Mouse (Mus musculus) lung, embryonic 14.5 days (tissue): Measurements from ENCODE around the gene Mrps33. TPM values are rescaled to one million over a fixed set of nuclear protein-coding genes. Genes with fewer than 3 reads are reported as not detected.

Experiments
- ATAC-seq: fragments of 200-750 bp; cut with Nextera tagmentation; 2 replicates; pipeline ENCODE4 v1.8.0; 2017; ENCODE audit warnings: mild to moderate bottlenecking, moderate TSS enrichment, moderate library complexity; ENCODE audit not compliant: insufficient read depth
- DNase-seq: peaks from one replicate; pipeline ENCODE4 v3.0.0-alpha.2; 2015
- H3K27ac ChIP-seq: fragments of 300-500 bp; sonication (generic); 2 replicates; pipeline ENCODE4 v1.5.1; 2014; ENCODE audit warnings: low read depth, mild to moderate bottlenecking, moderate library complexity
- H3K27me3 ChIP-seq: fragments of 300-500 bp; sonication (generic); 2 replicates; pipeline ENCODE4 v1.6.1; 2014; ENCODE audit warnings: low read length, control low read depth; ENCODE audit not compliant: insufficient read depth
- H3K36me3 ChIP-seq: fragments of 300-500 bp; sonication (generic); 2 replicates; pipeline ENCODE4 v1.6.1; 2014; ENCODE audit warnings: control low read depth; ENCODE audit not compliant: insufficient read depth
- H3K4me1 ChIP-seq: fragments of 300-500 bp; sonication (generic); 2 replicates; pipeline ENCODE4 v1.6.1; 2014; ENCODE audit warnings: antibody characterized with exemption, control low read depth; ENCODE audit not compliant: insufficient read depth
- H3K4me2 ChIP-seq: fragments of 300-500 bp; sonication (generic); 2 replicates; pipeline ENCODE4 v1.6.1; 2014; ENCODE audit warnings: mild to moderate bottlenecking
- H3K4me3 ChIP-seq: fragments of 300-500 bp; sonication (generic); 2 replicates; pipeline ENCODE4 v1.5.1; 2014; ENCODE audit warnings: low read depth, low read length
- H3K9ac ChIP-seq: fragments of 300-500 bp; sonication (generic); 2 replicates; pipeline ENCODE4 v1.6.1; 2014
- H3K9me3 ChIP-seq: fragments of 300-500 bp; sonication (generic); 2 replicates; pipeline ENCODE4 v1.6.1; 2016; ENCODE audit warnings: low read depth, low read length, control low read depth
- CTCF ChIP-seq: IDR thresholded peaks from 2 replicates; pipeline ENCODE4 v1.5.1; 2016; ENCODE audit warnings: antibody characterized with exemption, low read depth
- WGBS: fragments of 180-500 bp; shearing (Covaris S2); extraction: QIAGEN DNeasy Blood & Tissue Kit; methylation state at CpG from one replicate; pipeline ENCODE4 v1.1.7; 2014; 5-methylcytosine and 5-hydroxymethylcytosine counted together
- polyA plus RNA-seq: library from polyadenylated mRNA; unstranded; fragments of >200 nt; fragmentation: Nextera tagmentation; extraction: Ambion mirVana; gene quantifications from 2 replicates; pipeline ENCODE4 v1.2.1, GENCODE M21; 2014

Mrps33 gene
- 195 and 206 TPM in 2 replicates for polyA plus RNA-seq

DNA sequence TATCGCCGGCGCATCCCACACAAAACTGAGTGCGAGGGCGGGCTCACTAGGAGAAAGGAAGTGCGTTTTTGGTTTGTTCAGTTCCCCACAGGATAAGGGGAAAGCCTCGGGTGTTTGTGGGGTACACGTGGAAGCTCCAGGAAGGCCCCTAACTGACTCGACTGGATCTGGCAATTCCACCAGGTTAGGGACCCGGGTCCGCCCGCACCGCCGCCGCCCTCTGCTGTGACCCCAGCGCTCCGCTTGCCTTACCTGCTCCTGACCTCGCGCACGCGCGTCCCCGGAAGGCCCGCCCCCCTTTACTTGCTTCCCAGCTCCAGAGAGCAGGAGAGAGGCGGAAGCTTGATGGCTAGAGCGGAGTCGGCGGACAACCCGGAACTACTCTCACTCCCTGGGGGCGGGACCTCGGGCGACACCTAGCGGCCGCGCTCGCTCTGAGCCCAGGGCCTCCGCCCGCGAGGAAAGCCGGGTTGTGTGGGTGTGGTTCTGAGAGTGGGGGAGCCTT lies at the start of gene Mrps33:
Gene Mrps33, minus strand, starts transcription at position 377 of the 505 bp plus-strand sequence.
- H3K27ac ChIP-seq, result no peak within 1 kb of the TSS
- no peaks in the 10 kb centered on the region for H3K27me3 ChIP-seq
- no peaks in the 10 kb centered on the region for H3K9me3 ChIP-seq
- peak; percentile 97 for TF ChIP-seq CTCF
- peak within 1 kb of the TSS; percentile 63 for H3K9ac ChIP-seq
- peak; percentile 97 for DNase-seq
- no peaks in the 10 kb centered on the region for H3K4me1 ChIP-seq
- no peaks in the 10 kb centered on the region for H3K36me3 ChIP-seq
- WGBS, result under 1% methylated on average over 40 of the region's 40 CpGs
- H3K4me3 ChIP-seq, result peak within 1 kb of the TSS; percentile 68
- H3K4me2 ChIP-seq, result peak within 1 kb of the TSS; percentile 72
- peak; percentile 99 for ATAC-seq

- DNase-seq (no peak), ATAC-seq (no peak)
- Histone ChIP-seq H3K27me3 (no peaks in the 10 kb centered on the region), H3K9me3 (no peaks in the 10 kb centered on the region), H3K36me3 (no peaks in the 10 kb centered on the region), H3K4me3 (no peak overlapping the region), H3K4me1 (no peaks in the 10 kb centered on the region), H3K27ac (no peak overlapping the region), H3K9ac (no peak overlapping the region), H3K4me2 (no peak overlapping the region)
- no peak for TF ChIP-seq CTCF
- 85% methylated on average over 4 of the region's 4 CpGs for WGBS
Observed at GRCm38 (mm10) chr6:39849667-39850066, 38.9 kb upstream of the Mrps33 start.

DNA sequence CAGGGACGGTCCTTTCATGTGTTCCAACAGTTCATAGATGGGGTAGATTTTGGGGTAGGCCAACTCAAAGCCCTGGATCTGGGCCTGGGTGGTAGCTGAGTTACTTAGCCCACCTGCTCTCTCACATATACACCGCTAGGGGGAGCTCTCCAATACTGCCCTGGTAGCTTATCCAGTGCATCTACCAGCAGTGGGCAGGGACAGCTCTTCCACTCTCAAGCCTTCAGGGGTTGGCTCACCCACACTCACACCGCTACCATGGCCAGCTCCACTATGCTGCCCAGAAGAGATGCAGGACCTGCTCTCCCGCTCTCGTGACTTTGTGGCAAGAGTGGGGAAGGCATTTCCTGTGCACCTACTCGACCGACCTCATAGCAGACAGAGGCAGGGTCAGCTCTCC lies 38.0 kb upstream of the Mrps33 start:
- Histone ChIP-seq H3K27me3 (no peaks in the 10 kb centered on the region), H3K4me3 (no peak overlapping the region), H3K9ac (no peak overlapping the region), H3K27ac (no peak overlapping the region), H3K36me3 (no peaks in the 10 kb centered on the region), H3K9me3 (no peaks in the 10 kb centered on the region), H3K4me1 (no peaks in the 10 kb centered on the region), H3K4me2 (no peak overlapping the region)
- TF ChIP-seq CTCF, result peak; percentile 52; the same call in 1 of the 2 replicates
- WGBS, result 33% methylated on average over 7 of the region's 7 CpGs
- DNase-seq, result peak; percentile 12
- ATAC-seq, result no peak

GRCm38 (mm10) chr6:39847538-39847937 lies 36.8 kb upstream of the Mrps33 start:
- Histone ChIP-seq H3K4me3 (no peak overlapping the region), H3K4me2 (no peak overlapping the region), H3K27ac (no peak overlapping the region), H3K9me3 (no peaks in the 10 kb centered on the region), H3K4me1 (no peaks in the 10 kb centered on the region), H3K36me3 (no peaks in the 10 kb centered on the region), H3K27me3 (no peaks in the 10 kb centered on the region), H3K9ac (no peak overlapping the region)
- no peak for ATAC-seq
- WGBS, result 71% methylated on average over 2 of the region's 2 CpGs
- no peak for DNase-seq
- TF ChIP-seq CTCF, result no peak

GRCm38 (mm10) chr6:39843698-39844342 lies 33.0 kb upstream of the Mrps33 start:
- TF ChIP-seq CTCF, result no peak
- DNase-seq (no peak), ATAC-seq (no peak)
- H3K36me3 ChIP-seq, result no peaks in the 10 kb centered on the region
- H3K4me1 ChIP-seq, result no peaks in the 10 kb centered on the region
- no peaks in the 10 kb centered on the region for H3K27me3 ChIP-seq
- no peak overlapping the region for H3K4me2 ChIP-seq
- no peak overlapping the region for H3K4me3 ChIP-seq
- no peak overlapping the region for H3K27ac ChIP-seq
- no peak overlapping the region for H3K9ac ChIP-seq
- no peaks in the 10 kb centered on the region for H3K9me3 ChIP-seq
- 86% methylated on average over 14 of the region's 14 CpGs for WGBS

GRCm38 (mm10) chr6:39828736-39829135 lies 17.9 kb upstream of the Mrps33 start:
- Histone ChIP-seq H3K27ac (no peak overlapping the region), H3K36me3 (no peaks in the 10 kb centered on the region), H3K9me3 (no peaks in the 10 kb centered on the region), H3K27me3 (no peaks in the 10 kb centered on the region), H3K4me3 (no peak overlapping the region), H3K4me2 (no peak overlapping the region), H3K4me1 (no peaks in the 10 kb centered on the region), H3K9ac (no peak overlapping the region)
- WGBS, result 82% methylated on average over 5 of the region's 5 CpGs
- TF ChIP-seq CTCF, result no peak
- ATAC-seq (no peak), DNase-seq (no peak)

DNA sequence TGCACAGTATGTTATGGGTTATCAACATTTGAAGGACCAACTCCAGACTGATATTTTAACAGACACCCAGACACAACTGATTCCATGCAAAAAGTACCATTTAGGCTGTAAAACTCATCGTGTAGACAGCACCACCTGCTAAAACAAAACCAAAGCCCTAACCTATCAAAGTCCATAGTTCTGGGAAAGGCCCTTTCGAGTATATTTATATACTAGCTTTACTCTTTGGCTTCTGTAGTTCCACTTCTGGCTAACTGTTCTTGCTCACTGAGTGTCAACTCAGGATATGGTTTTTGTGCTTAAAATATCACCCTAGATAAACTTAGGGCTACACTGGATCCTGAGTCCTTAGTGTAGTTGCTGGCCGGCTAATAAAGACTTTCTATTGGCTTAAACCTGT lies 10.5 kb upstream of the Mrps33 start:
- DNase-seq (no peak), ATAC-seq (no peak)
- 78% methylated on average over 3 of the region's 3 CpGs for WGBS
- TF ChIP-seq CTCF, result no peak
- H3K9ac ChIP-seq, result no peak overlapping the region
- H3K4me1 ChIP-seq, result no peaks in the 10 kb centered on the region
- no peak overlapping the region for H3K27ac ChIP-seq
- H3K4me3 ChIP-seq, result no peak overlapping the region
- H3K9me3 ChIP-seq, result no peaks in the 10 kb centered on the region
- no peaks in the 10 kb centered on the region for H3K36me3 ChIP-seq
- no peak overlapping the region for H3K4me2 ChIP-seq
- H3K27me3 ChIP-seq, result no peaks in the 10 kb centered on the region
